Mouse (Mus musculus): ENCODE data around the gene Nlrc5. TPM values are rescaled to one million over a fixed set of nuclear protein-coding genes. Genes with fewer than 3 reads are reported as not detected.

Gene Nlrc5
- polyA plus RNA-seq, 1 experiment from 2014 or later = 0.50 TPM

GRCm38 (mm10) chr8:94551471-94552422 is 117.6 kb downstream of the Nlrc5 start:
- no peak overlapping the region for H3K4me3 ChIP-seq (ENCODE audit: low read depth, low read length)
- no peaks in the 10 kb centered on the region for H3K36me3 ChIP-seq (ENCODE audit: control insufficient read depth, insufficient read depth)
- no peaks in the 10 kb centered on the region for H3K27me3 ChIP-seq (replicated peaks; ENCODE audit: control insufficient read depth, insufficient read depth, low read length)
- no peaks in the 10 kb centered on the region for H3K4me1 ChIP-seq (replicated peaks; ENCODE audit: control insufficient read depth, insufficient read depth, low read length)
- H3K9ac ChIP-seq (ENCODE audit: low read depth, low read length) = no peak overlapping the region
- ATAC-seq = no peak
- TF ChIP-seq CTCF (IDR thresholded peaks at IDR 0.05; ENCODE audit: low read depth) = no peak
- no peaks in the 10 kb centered on the region for H3K9me3 ChIP-seq (ENCODE audit: control insufficient read depth)
- no peak overlapping the region for H3K27ac ChIP-seq (ENCODE audit: low read depth, low read length)
- no peak overlapping the region for H3K4me2 ChIP-seq (replicated peaks; ENCODE audit: low read depth)
- 59% methylated on average over 17 of the region's 17 CpGs for WGBS

GRCm38 (mm10) chr8:94552696-94553095 is 118.5 kb downstream of the Nlrc5 start:
- Histone ChIP-seq H3K27me3 (replicated peaks; ENCODE audit: control insufficient read depth, insufficient read depth, low read length) (no peaks in the 10 kb centered on the region), H3K9me3 (ENCODE audit: control insufficient read depth) (no peaks in the 10 kb centered on the region), H3K9ac (ENCODE audit: low read depth, low read length) (no peak overlapping the region), H3K4me2 (replicated peaks; ENCODE audit: low read depth) (no peak overlapping the region), H3K27ac (ENCODE audit: low read depth, low read length) (no peak overlapping the region), H3K4me3 (ENCODE audit: low read depth, low read length) (no peak overlapping the region), H3K36me3 (ENCODE audit: control insufficient read depth, insufficient read depth) (no peaks in the 10 kb centered on the region), H3K4me1 (replicated peaks; ENCODE audit: control insufficient read depth, insufficient read depth, low read length) (no peaks in the 10 kb centered on the region)
- no peak for TF ChIP-seq CTCF (IDR thresholded peaks at IDR 0.05; ENCODE audit: low read depth)
- no peak for ATAC-seq
- 77% methylated on average over 2 of the region's 2 CpGs for WGBS

GRCm38 (mm10) chr8:94557281-94557680 is 123.1 kb downstream of the Nlrc5 start:
- H3K36me3 ChIP-seq (ENCODE audit: control insufficient read depth, insufficient read depth) = no peaks in the 10 kb centered on the region
- no peak for TF ChIP-seq CTCF (IDR thresholded peaks at IDR 0.05; ENCODE audit: low read depth)
- H3K27me3 ChIP-seq (replicated peaks; ENCODE audit: control insufficient read depth, insufficient read depth, low read length) = no peaks in the 10 kb centered on the region
- no peaks in the 10 kb centered on the region for H3K9me3 ChIP-seq (ENCODE audit: control insufficient read depth)
- H3K27ac ChIP-seq (ENCODE audit: low read depth, low read length) = no peak overlapping the region
- 68% methylated on average over 3 of the region's 3 CpGs for WGBS
- H3K4me3 ChIP-seq (ENCODE audit: low read depth, low read length) = no peak overlapping the region
- ATAC-seq = no peak
- no peak overlapping the region for H3K9ac ChIP-seq (ENCODE audit: low read depth, low read length)
- H3K4me2 ChIP-seq (replicated peaks; ENCODE audit: low read depth) = no peak overlapping the region
- no peaks in the 10 kb centered on the region for H3K4me1 ChIP-seq (replicated peaks; ENCODE audit: control insufficient read depth, insufficient read depth, low read length)

GRCm38 (mm10) chr8:94561256-94561655 is 127.1 kb downstream of the Nlrc5 start:
- no peak for ATAC-seq
- H3K4me3 ChIP-seq (ENCODE audit: low read depth, low read length) = no peak overlapping the region
- no peaks in the 10 kb centered on the region for H3K4me1 ChIP-seq (replicated peaks; ENCODE audit: control insufficient read depth, insufficient read depth, low read length)
- TF ChIP-seq CTCF (IDR thresholded peaks at IDR 0.05; ENCODE audit: low read depth) = no peak
- no peak overlapping the region for H3K27ac ChIP-seq (ENCODE audit: low read depth, low read length)
- H3K9me3 ChIP-seq (ENCODE audit: control insufficient read depth) = no peaks in the 10 kb centered on the region
- H3K36me3 ChIP-seq (ENCODE audit: control insufficient read depth, insufficient read depth) = no peaks in the 10 kb centered on the region
- no peaks in the 10 kb centered on the region for H3K27me3 ChIP-seq (replicated peaks; ENCODE audit: control insufficient read depth, insufficient read depth, low read length)
- WGBS = 58% methylated on average over 5 of the region's 5 CpGs
- no peak overlapping the region for H3K9ac ChIP-seq (ENCODE audit: low read depth, low read length)
- no peak overlapping the region for H3K4me2 ChIP-seq (replicated peaks; ENCODE audit: low read depth)

- Histone ChIP-seq H3K36me3 (ENCODE audit: control insufficient read depth, insufficient read depth) (no peaks in the 10 kb centered on the region), H3K27me3 (replicated peaks; ENCODE audit: control insufficient read depth, insufficient read depth, low read length) (no peaks in the 10 kb centered on the region), H3K4me3 (ENCODE audit: low read depth, low read length) (no peak overlapping the region), H3K4me1 (replicated peaks; ENCODE audit: control insufficient read depth, insufficient read depth, low read length) (no peaks in the 10 kb centered on the region), H3K27ac (ENCODE audit: low read depth, low read length) (no peak overlapping the region), H3K9ac (ENCODE audit: low read depth, low read length) (no peak overlapping the region), H3K4me2 (replicated peaks; ENCODE audit: low read depth) (no peak overlapping the region), H3K9me3 (ENCODE audit: control insufficient read depth) (no peaks in the 10 kb centered on the region)
- TF ChIP-seq CTCF (IDR thresholded peaks at IDR 0.05; ENCODE audit: low read depth) = no peak
- ATAC-seq = no peak
Measured at GRCm38 (mm10) chr8:94564421-94564820, 130.3 kb downstream of the Nlrc5 start.

GRCm38 (mm10) chr8:94566033-94566432 is 131.9 kb downstream of the Nlrc5 start:
- Histone ChIP-seq H3K4me2 (replicated peaks; ENCODE audit: low read depth) (no peak overlapping the region), H3K9me3 (ENCODE audit: control insufficient read depth) (no peaks in the 10 kb centered on the region), H3K4me3 (ENCODE audit: low read depth, low read length) (no peak overlapping the region), H3K36me3 (ENCODE audit: control insufficient read depth, insufficient read depth) (no peaks in the 10 kb centered on the region), H3K4me1 (replicated peaks; ENCODE audit: control insufficient read depth, insufficient read depth, low read length) (no peaks in the 10 kb centered on the region), H3K27ac (ENCODE audit: low read depth, low read length) (no peak overlapping the region), H3K9ac (ENCODE audit: low read depth, low read length) (no peak overlapping the region), H3K27me3 (replicated peaks; ENCODE audit: control insufficient read depth, insufficient read depth, low read length) (no peaks in the 10 kb centered on the region)
- no peak; the same call in 1 of the 2 replicates for ATAC-seq
- TF ChIP-seq CTCF (IDR thresholded peaks at IDR 0.05; ENCODE audit: low read depth) = no peak
- WGBS = 77% methylated on average over 6 of the region's 6 CpGs
